Mouse (Mus musculus) CH12F3 (cell line): ENCODE results near the gene Tcf3.

Experiments
- in situ Hi-C: fragments of 300-500 bp; cut with MboI; formaldehyde crosslinking; loops from 2 replicates; pipeline ENCODE4 v1.14.3; 2020; ENCODE audit warnings: low sequenced_read_pairs

The Tcf3 gene

DNA sequence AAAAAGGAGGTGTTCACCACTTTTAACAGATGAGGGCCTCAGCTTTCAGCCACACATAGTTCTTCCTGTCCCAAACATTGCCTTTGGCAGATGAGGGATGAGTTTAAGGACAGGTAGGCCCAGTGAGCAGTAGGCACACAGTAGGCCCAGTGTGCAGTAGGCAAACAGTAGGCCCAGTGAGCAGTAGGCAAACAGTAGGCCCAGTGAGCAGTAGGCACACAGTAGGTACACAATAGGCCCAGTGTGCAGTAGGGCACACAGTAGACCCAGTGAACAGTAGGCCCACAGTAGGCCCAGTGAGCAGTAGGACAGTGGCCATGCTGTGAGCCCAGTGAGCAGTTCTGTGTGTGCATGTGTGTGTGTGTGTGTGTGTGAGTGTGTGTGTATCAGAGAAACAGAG lies 6.6 kb upstream of the Tcf3 start:
- in situ Hi-C loops: no loop called here

DNA sequence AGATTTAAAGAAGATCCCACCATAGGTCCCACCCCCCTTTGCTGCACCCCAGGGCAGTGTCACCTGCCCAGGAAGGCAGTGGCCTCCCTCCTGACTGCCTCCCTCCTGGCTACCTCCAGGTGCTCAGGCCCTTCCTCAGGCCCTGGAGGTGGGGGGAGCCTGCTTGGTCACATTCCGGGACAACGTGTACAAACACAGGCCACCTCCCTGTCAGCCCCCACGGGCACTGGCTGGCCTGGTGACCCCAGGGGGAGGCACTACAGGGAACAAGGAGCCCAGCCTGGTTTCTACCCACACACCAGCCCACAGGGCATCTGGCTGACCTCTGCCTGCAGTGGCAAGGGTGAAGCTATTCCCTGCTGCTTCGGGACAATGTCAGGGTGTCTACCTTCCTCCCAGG lies 4.5 kb upstream of the Tcf3 start:
- in situ Hi-C loops: no loop called here

- in situ Hi-C loops: no loop called here
Observed at GRCm38 (mm10) chr10:80436276-80436675, 2.8 kb upstream of the Tcf3 start.

- in situ Hi-C loops: no loop called here
Observed at GRCm38 (mm10) chr10:80435764-80436163, 2.3 kb upstream of the Tcf3 start.

DNA sequence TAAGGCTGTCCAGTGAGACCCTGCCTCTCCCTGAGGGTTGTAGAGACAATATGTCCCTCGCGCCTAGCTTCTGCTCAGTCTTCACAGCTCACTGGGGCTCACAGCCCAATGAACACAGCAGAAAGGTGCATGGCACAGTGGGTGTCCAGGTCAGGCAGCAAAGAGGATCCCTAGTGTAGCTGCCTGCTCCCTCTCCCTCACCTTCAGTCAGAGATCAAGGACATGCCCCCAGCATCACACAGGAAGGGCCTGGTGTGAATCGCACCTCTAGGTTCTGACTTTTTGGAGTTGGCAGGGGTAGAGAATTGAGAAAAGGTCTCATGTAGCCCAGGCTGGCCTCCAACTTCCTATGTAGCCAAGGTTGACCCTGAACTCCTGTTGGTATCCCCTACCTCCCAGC lies 1.4 kb upstream of the Tcf3 start:
- in situ Hi-C loops: no loop called here

DNA sequence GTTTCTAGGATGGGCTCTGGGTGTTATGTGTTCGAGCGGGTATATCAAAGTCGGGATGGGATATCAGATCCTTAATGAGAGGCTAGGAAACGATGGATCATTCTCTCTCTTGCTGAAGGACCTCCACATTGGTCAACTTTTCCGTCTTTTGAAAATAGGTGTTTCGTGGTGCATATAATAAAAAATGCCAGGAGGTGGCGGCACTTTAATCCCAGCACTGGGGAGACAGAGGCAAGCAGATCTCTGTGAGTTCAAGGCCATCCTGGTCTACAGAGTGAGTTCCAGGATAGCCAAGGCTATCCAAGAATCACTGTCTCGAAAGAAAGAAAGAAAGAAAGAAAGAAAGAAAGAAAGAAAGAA lies 766 bp upstream of the Tcf3 start:
- in situ Hi-C loops: no loop called here

- in situ Hi-C loops: no loop called here
Observed at GRCm38 (mm10) chr10:80432936-80433512, 423 bp downstream of the Tcf3 start.

- in situ Hi-C loops: no loop called here
Observed at GRCm38 (mm10) chr10:80432387-80432785, 1.1 kb downstream of the Tcf3 start.

DNA sequence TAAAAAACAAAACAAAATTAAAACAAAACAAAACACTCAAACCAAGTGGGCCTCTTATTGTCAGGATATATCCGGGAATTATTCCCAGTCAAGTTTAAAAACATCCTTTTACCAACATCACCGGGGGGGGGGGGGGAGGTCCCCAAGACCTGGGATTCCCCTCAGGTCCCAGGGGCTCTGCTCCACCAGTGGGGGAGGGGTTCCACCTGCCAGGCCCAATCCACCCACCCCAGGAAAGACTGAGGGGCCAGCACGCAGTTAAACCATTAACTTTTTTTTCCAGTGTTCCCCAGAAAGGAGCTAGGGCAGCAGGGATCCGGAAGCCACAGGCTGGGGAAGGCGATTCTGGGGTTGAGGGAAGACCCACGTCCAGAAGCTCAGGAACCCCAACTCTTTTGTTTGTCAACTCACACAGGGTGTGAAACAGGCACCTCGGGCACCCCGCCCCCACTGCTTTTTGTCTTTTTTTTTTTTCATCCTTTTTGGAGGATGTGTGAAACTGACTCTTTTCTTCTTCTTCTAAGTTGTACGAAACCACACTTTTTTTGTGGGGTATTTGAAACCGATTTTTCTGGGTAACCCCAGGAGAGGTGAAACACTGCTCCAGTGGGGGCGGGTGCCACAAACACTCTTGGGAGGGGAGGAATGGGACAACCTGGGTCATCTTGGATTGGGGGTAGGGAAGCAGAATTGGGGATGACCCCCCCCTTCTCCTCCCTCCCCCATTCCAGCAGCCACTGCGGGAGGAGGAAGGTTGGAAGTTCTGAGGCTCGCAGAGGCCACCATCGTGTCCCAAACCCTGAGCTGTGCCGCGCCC lies 1.7 kb downstream of the Tcf3 start:
- in situ Hi-C loops: no loop called here

DNA sequence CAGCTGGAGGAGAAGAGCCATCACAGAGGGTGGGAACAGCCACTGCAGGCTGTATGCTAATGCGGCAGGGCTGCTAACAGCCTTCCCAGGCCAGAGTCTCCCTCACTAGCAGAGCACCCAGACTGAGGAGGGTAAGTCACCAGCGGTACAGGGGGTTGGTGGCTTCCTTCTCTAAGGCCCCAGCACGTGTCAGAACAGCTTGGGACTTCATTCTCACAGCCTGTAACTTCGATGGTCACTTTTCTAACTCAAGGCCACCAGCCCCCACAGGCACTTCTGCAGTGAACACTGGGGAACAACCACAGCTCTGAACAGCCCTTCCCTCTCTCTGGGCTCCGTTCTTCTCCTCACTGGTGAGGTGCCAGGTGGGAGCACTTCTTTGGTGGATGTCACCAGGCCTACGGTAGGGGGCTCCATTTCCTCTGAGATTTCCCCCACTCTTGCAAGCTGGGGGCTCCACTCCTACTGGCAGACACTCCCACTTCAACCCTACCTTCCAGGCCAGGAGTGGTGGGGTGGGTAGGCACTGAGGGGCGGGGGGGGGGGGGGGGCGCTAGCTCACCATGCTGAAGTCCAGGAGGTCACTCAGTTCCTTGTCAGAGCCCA lies 3.0 kb downstream of the Tcf3 start:
- in situ Hi-C loops: no loop called here

- in situ Hi-C loops: no loop called here
Observed at GRCm38 (mm10) chr10:80429800-80430199, 3.6 kb downstream of the Tcf3 start.

DNA sequence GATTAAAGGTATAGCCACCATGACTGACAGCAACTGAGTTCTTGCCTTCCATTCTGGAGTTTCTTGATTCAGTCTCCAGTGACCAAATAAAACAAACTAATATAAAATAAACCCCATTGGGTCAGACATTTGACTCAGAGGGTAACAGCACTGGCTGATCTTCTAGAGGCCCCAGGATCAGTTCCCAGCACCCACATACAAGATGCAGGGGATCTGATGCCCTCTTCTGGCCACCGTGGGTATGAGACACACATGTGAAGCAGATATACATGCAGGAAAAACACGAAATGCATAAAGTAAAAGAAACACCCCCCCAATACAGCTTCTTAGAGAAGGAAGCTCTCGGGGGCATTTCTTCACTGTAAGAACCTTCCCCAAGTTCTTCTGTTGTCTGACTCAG lies 8.4 kb downstream of the Tcf3 start:
- in situ Hi-C loops: no loop called here

GRCm38 (mm10) chr10:80423562-80423961 lies 9.9 kb downstream of the Tcf3 start:
- in situ Hi-C loops: no loop called here

DNA sequence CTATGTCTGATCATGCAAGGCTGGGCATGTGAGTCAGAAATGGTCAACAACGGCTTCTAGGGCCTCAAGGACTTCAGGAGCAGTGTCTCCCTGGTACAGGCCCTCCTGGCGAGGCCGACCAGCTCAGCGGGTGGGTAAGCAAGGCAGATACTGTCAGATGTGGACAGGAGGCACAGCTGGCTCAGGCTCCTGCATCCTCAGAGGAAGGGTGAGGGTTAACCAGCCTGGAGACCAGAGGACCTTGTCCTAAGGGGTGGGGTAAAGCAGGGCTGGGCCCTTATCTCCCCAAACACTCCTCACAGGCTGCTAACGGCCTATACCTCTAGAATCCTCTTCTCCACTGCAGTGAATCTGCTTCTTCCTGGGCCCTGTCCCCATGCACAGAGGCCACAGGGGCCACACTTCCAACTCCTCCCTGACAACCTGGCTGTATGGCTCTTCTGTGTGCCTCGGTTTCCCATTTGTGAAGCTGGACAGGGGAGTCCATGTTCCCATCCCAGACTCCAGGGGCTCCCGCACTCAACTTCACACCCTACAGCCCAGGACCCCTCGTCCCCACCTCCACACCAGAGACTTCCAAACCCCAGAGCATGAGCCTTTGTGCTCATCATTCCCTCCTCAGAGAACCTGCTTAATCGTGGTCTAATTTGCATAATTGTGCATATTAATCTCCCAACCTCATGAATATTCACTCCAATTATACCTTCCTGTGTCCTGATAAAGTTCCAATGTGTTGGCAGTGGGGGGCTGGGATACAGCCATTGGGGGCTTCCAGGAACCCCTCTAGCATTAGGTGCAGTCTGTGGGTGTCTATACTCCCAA lies 11.6 kb downstream of the Tcf3 start:
- in situ Hi-C loops: no loop called here

DNA sequence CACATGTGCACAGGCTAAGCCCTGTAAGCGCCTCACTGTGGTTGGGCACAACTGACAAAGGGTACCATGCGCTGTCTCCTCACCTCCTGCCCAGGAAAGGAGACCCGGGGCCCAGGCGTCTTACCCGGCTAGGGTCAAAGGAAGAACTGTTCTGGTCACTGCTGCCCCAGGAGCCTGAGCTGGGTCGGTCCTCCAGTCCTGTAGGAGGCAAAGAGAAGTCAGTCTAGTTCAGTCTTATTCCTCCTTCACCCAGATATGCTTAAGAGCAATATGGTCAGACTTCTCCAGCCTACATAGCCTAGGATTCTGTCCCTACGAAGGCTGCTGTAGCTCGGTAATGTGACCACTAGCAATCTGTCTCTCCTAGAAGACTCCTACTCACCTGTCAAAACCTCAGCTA lies 12.2 kb downstream of the Tcf3 start:
- in situ Hi-C loops: no loop called here

GRCm38 (mm10) chr10:80420729-80421128 lies 12.7 kb downstream of the Tcf3 start:
- in situ Hi-C loops: no loop called here

DNA sequence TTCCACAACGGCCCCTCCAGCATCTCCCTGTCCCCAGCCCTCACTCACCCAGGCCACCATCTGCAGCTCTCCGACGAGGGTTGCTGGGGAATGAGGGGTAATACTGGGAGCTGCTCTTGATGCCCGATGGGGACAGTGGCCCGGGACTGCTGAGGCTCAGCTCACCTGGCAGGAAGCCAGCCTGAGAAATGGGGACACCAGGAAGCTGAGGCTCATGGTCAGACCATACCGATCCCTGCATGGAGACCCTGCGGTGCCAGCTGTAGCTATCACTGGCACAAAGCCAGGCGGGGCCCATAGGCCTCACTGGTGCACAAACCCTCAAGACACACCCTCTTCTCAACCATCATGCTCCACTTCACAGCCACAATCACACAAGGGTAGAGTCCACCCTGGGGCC lies 14.0 kb downstream of the Tcf3 start:
- in situ Hi-C loops: no loop called here

- in situ Hi-C loops: no loop called here
Observed at GRCm38 (mm10) chr10:80418311-80418710, 15.1 kb downstream of the Tcf3 start.

DNA sequence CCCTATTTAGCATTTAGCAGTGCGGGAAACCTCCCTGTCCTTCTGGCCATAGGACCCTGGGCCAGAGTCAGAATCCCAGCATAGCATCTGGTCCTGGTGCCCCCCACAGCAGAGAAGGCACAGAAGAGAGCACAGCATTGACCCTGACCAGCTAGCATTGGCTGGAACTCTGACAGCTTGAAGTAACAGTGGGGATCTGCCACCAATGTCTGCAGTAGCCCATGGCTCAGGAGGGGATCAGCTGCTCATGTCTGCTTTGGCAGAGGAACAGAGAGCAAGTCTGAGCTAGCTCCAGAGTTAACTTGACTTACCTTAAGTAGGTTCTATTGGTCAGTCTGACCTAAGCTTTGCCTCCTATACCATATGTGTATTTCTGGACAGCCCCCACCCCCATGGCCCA lies 15.6 kb downstream of the Tcf3 start:
- in situ Hi-C loops: no loop called here

DNA sequence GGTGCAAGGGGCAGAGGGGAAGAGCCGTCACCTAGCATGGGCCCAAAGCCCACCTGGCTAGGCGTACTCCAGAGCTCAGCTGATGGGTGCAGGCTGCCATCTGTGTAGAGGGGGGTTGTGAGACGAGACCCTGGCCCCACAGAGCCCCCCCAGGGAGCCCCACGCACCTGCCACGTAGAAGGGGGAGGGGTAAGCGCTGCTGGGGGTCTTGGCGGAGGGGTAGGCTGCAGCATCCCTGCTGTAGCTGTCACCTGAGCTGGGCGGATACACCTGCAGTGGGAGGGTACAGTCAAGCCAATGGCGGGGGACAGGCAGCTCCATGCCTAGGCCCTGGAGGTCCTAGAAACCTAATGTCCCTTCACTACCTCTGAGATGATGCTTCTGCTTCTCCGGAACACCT lies 16.1 kb downstream of the Tcf3 start:
- in situ Hi-C loops: no loop called here

DNA sequence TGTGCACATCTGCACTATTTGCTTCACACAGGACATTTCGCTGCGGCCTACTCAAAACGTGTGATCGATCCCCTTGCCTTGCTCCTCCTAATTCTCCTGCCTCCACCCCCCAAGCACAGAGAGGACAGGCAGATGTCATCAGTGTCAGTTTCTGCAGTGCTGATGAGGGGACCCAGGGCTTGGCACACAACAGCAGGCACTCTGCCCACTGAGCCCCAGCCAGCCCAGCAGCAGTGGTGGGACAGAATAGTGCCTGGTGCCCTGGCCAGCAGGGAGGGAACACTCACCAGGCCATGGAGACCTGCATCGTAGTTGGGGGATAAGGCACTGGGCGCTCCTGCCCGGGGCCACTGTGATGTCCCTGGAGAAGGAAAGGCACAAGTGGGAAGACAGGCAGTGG lies 17.9 kb downstream of the Tcf3 start:
- in situ Hi-C loops: no loop called here
